Mouse (Mus musculus): Measurements from ENCODE around the gene Tk1. TPM values are rescaled to one million over a fixed set of nuclear protein-coding genes. Genes with fewer than 3 reads are reported as not detected.

Tk1 gene
- polyA plus RNA-seq, 1 experiment from 2014 or later, result 51.6 TPM

GRCm38 (mm10) chr11:117780199-117780515 lies 45.7 kb downstream of the Tk1 start:
- no peak; the same call in 1 of the 2 replicates for ATAC-seq (replicated peaks; ENCODE audit: low FRiP score, low read depth)
- Histone ChIP-seq H3K9ac (ENCODE audit: low read depth, low read length) (peak overlapping the region; percentile 68), H3K27ac (peak overlapping the region; percentile 99), H3K4me2 (ENCODE audit: low read length) (peak overlapping the region; percentile 97), H3K9me3 (replicated peaks; ENCODE audit: low read length) (no peaks in the 10 kb centered on the region), H3K27me3 (ENCODE audit: insufficient read depth, low read length) (no peaks in the 10 kb centered on the region), H3K4me1 (replicated peaks; ENCODE audit: insufficient read depth, low read length) (peaks cover 36% of the 10 kb centered on the region), H3K4me3 (replicated peaks; ENCODE audit: low read depth, low read length) (peak overlapping the region; percentile 46), H3K36me3 (ENCODE audit: insufficient read depth, low read length) (peaks cover 21% of the 10 kb centered on the region)
- no peak for TF ChIP-seq CTCF (IDR thresholded peaks at IDR 0.05; ENCODE audit: low read depth)
- under 1% methylated on average over 17 of the region's 17 CpGs for WGBS
- DNase-seq (ENCODE audit: low spot score), result no peak

- no peak for TF ChIP-seq CTCF (IDR thresholded peaks at IDR 0.05; ENCODE audit: low read depth)
- Histone ChIP-seq H3K4me2 (ENCODE audit: low read length) (peak overlapping the region; percentile 97), H3K9ac (ENCODE audit: low read depth, low read length) (peak overlapping the region; percentile 68), H3K4me3 (replicated peaks; ENCODE audit: low read depth, low read length) (peak overlapping the region; percentile 46), H3K4me1 (replicated peaks; ENCODE audit: insufficient read depth, low read length) (peaks cover 36% of the 10 kb centered on the region), H3K27ac (peak overlapping the region; percentile 99), H3K9me3 (replicated peaks; ENCODE audit: low read length) (no peaks in the 10 kb centered on the region), H3K27me3 (ENCODE audit: insufficient read depth, low read length) (no peaks in the 10 kb centered on the region), H3K36me3 (ENCODE audit: insufficient read depth, low read length) (peaks cover 22% of the 10 kb centered on the region)
- ATAC-seq (replicated peaks; ENCODE audit: low FRiP score, low read depth) (peak; percentile 10; the same call in 1 of the 2 replicates), DNase-seq (ENCODE audit: low spot score) (peak; percentile 91)
- under 1% methylated on average over 38 of the region's 38 CpGs for WGBS
These were observed 46.3 kb downstream of the Tk1 start for GRCm38 (mm10) chr11:117779434-117780198.

GRCm38 (mm10) chr11:117778851-117779433 lies 47.0 kb downstream of the Tk1 start:
- Histone ChIP-seq H3K36me3 (ENCODE audit: insufficient read depth, low read length) (peaks cover 25% of the 10 kb centered on the region), H3K27me3 (ENCODE audit: insufficient read depth, low read length) (no peaks in the 10 kb centered on the region), H3K9ac (ENCODE audit: low read depth, low read length) (peak overlapping the region; percentile 68), H3K4me1 (replicated peaks; ENCODE audit: insufficient read depth, low read length) (peaks cover 36% of the 10 kb centered on the region), H3K4me3 (replicated peaks; ENCODE audit: low read depth, low read length) (peak overlapping the region; percentile 46), H3K4me2 (ENCODE audit: low read length) (peak overlapping the region; percentile 97), H3K27ac (peak overlapping the region; percentile 99), H3K9me3 (replicated peaks; ENCODE audit: low read length) (no peaks in the 10 kb centered on the region)
- DNase-seq (ENCODE audit: low spot score) (peak; percentile 79), ATAC-seq (replicated peaks; ENCODE audit: low FRiP score, low read depth) (no peak; the same call in 1 of the 2 replicates)
- WGBS, result 24% methylated on average over 12 of the region's 12 CpGs
- TF ChIP-seq CTCF (IDR thresholded peaks at IDR 0.05; ENCODE audit: low read depth), result no peak

GRCm38 (mm10) chr11:117778031-117778430 lies 47.9 kb downstream of the Tk1 start:
- ATAC-seq (replicated peaks; ENCODE audit: low FRiP score, low read depth), result no peak
- H3K27ac ChIP-seq, result peak overlapping the region; percentile 99

GRCm38 (mm10) chr11:117777111-117777510 lies 48.8 kb downstream of the Tk1 start:
- peak overlapping the region; percentile 99; the same call in 1 of the 2 replicates for H3K27ac ChIP-seq
- H3K9me3 ChIP-seq (replicated peaks; ENCODE audit: low read length), result no peaks in the 10 kb centered on the region
- WGBS, result 86% methylated on average over 5 of the region's 5 CpGs
- H3K9ac ChIP-seq (ENCODE audit: low read depth, low read length), result no peak overlapping the region
- ATAC-seq (replicated peaks; ENCODE audit: low FRiP score, low read depth) (no peak), DNase-seq (ENCODE audit: low spot score) (no peak)
- H3K4me1 ChIP-seq (replicated peaks; ENCODE audit: insufficient read depth, low read length), result peaks cover 28% of the 10 kb centered on the region
- peaks cover 30% of the 10 kb centered on the region for H3K36me3 ChIP-seq (ENCODE audit: insufficient read depth, low read length)
- no peak for TF ChIP-seq CTCF (IDR thresholded peaks at IDR 0.05; ENCODE audit: low read depth)
- no peaks in the 10 kb centered on the region for H3K27me3 ChIP-seq (ENCODE audit: insufficient read depth, low read length)
- H3K4me2 ChIP-seq (ENCODE audit: low read length), result no peak overlapping the region
- H3K4me3 ChIP-seq (replicated peaks; ENCODE audit: low read depth, low read length), result no peak overlapping the region

More at GRCm38 (mm10) chr11:117778031-117778430, 47.9 kb downstream of the Tk1 start:
- WGBS, result 86% methylated on average over 11 of the region's 11 CpGs
- no peak for TF ChIP-seq CTCF (IDR thresholded peaks at IDR 0.05; ENCODE audit: low read depth)
- peaks cover 31% of the 10 kb centered on the region for H3K4me1 ChIP-seq (replicated peaks; ENCODE audit: insufficient read depth, low read length)
- no peak overlapping the region for H3K4me3 ChIP-seq (replicated peaks; ENCODE audit: low read depth, low read length)
- no peaks in the 10 kb centered on the region for H3K27me3 ChIP-seq (ENCODE audit: insufficient read depth, low read length)
- no peak for DNase-seq (ENCODE audit: low spot score)
- no peaks in the 10 kb centered on the region for H3K9me3 ChIP-seq (replicated peaks; ENCODE audit: low read length)
- no peak overlapping the region; the same call in 1 of the 2 replicates for H3K4me2 ChIP-seq (ENCODE audit: low read length)
- H3K9ac ChIP-seq (ENCODE audit: low read depth, low read length), result no peak overlapping the region
- H3K36me3 ChIP-seq (ENCODE audit: insufficient read depth, low read length), result peaks cover 26% of the 10 kb centered on the region

- no peak for DNase-seq (ENCODE audit: low spot score)
- WGBS, result 80% methylated on average over 14 of the region's 14 CpGs
- Histone ChIP-seq H3K4me3 (replicated peaks; ENCODE audit: low read depth, low read length) (no peak overlapping the region), H3K9ac (ENCODE audit: low read depth, low read length) (no peak overlapping the region), H3K4me2 (ENCODE audit: low read length) (no peak overlapping the region), H3K27me3 (ENCODE audit: insufficient read depth, low read length) (no peaks in the 10 kb centered on the region), H3K36me3 (ENCODE audit: insufficient read depth, low read length) (peaks cover 30% of the 10 kb centered on the region), H3K4me1 (replicated peaks; ENCODE audit: insufficient read depth, low read length) (peaks cover 19% of the 10 kb centered on the region), H3K27ac (no peak overlapping the region), H3K9me3 (replicated peaks; ENCODE audit: low read length) (no peaks in the 10 kb centered on the region)
- no peak for ATAC-seq (replicated peaks; ENCODE audit: low FRiP score, low read depth)
- no peak for TF ChIP-seq CTCF (IDR thresholded peaks at IDR 0.05; ENCODE audit: low read depth)
These were observed 49.7 kb downstream of the Tk1 start for GRCm38 (mm10) chr11:117776085-117776792.
